Mouse (Mus musculus) inflammation-experienced regulatory T-cells, adult 16 weeks (primary cell): ENCODE measurements around the gene Gm47995. TPM values are rescaled to one million over a fixed set of nuclear protein-coding genes. Genes with fewer than 3 reads are reported as not detected.

Experiments
- polyA plus RNA-seq: library from polyadenylated mRNA; unstranded; fragments of 100-300 nt; shearing (Covaris generic); gene quantifications from one replicate; pipeline ENCODE4 v1.2.1, GENCODE M21; 2017

The Gm47995 gene
- polyA plus RNA-seq, result not detected

GRCm38 (mm10) chr1:151198120-151198519, at the start of gene Gm47995:
Gene Gm47995 (plus strand): TSS chr1:151198448.

GRCm38 (mm10) chr1:151182266-151182665, 16.0 kb upstream of the Gm47995 start, which contains the start of gene Gm47985:
Gene Gm47985 (plus strand): TSS chr1:151182537.

GRCm38 (mm10) chr1:151192075-151192474, 6.2 kb upstream of the Gm47995 start, which contains the start of gene Gm8947:
Gene Gm8947 (plus strand): TSS chr1:151192376.

GRCm38 (mm10) chr1:151203818-151204217, 5.6 kb downstream of the Gm47995 start, which contains the start of gene 3110040M04Rik:
Gene 3110040M04Rik (plus strand): TSS chr1:151204121.

GRCm38 (mm10) chr1:151209824-151210355, 11.6 kb downstream of the Gm47995 start, which contains the start of gene Gm47996:
Gene Gm47996 (plus strand): TSS chr1:151210131.

Other genes with a start within 250 kb of the Gm47995 start
- not detected for gene Hmcn1, start 205.0 kb upstream of the Gm47995 start, polyA plus RNA-seq
- gene Gm47985, start 15.9 kb upstream of the Gm47995 start, polyA plus RNA-seq, result not detected
- gene Gm8947, start 6.1 kb upstream of the Gm47995 start, polyA plus RNA-seq, result not detected
- gene 3110040M04Rik, start 5.7 kb downstream of the Gm47995 start, polyA plus RNA-seq, result not detected
- gene Gm47996, start 11.7 kb downstream of the Gm47995 start, polyA plus RNA-seq, result not detected
- 237 TPM for gene Ivns1abp, start 146.0 kb downstream of the Gm47995 start, polyA plus RNA-seq
- gene Swt1, start 230.0 kb downstream of the Gm47995 start, polyA plus RNA-seq, result 42.2 TPM
- 104 TPM for gene Trmt1l, start 230.1 kb downstream of the Gm47995 start, polyA plus RNA-seq